Mouse (Mus musculus): ENCODE measurements around the gene Src.
"Not testable (repeated sequence)": the region's sequence is repeated elsewhere in the genome, so short reads cannot be mapped to it uniquely, and the experiment has no call there.

Gene Src

GRCm38 (mm10) chr2:157418206-157418605, at the start of gene Src:
TSS of gene Src (plus strand) at chr2:157418444.
- DNase-seq (ENCODE audit: inconsistent ontology term) = no peak

GRCm38 (mm10) chr2:157371696-157372095, 46.5 kb upstream of the Src start:
- no peak for DNase-seq (ENCODE audit: inconsistent ontology term)

GRCm38 (mm10) chr2:157373681-157374080, 44.6 kb upstream of the Src start:
- peak; percentile 58 for DNase-seq (ENCODE audit: inconsistent ontology term)

GRCm38 (mm10) chr2:157375051-157375450, 43.2 kb upstream of the Src start:
- peak; percentile 31 for DNase-seq (ENCODE audit: inconsistent ontology term)

- DNase-seq (ENCODE audit: inconsistent ontology term) = peak; percentile 93
These were observed 42.2 kb upstream of the Src start for GRCm38 (mm10) chr2:157375794-157376757.

GRCm38 (mm10) chr2:157376995-157377394, 41.2 kb upstream of the Src start:
- DNase-seq (ENCODE audit: inconsistent ontology term) = no peak

GRCm38 (mm10) chr2:157384836-157385235, 33.4 kb upstream of the Src start:
- DNase-seq (ENCODE audit: inconsistent ontology term) = no peak

GRCm38 (mm10) chr2:157388901-157389590, 29.2 kb upstream of the Src start:
- DNase-seq (ENCODE audit: inconsistent ontology term) = not testable (repeated sequence)

GRCm38 (mm10) chr2:157389591-157389921, 28.7 kb upstream of the Src start:
- DNase-seq (ENCODE audit: inconsistent ontology term) = no peak

GRCm38 (mm10) chr2:157392331-157392730, 25.9 kb upstream of the Src start:
- peak; percentile 17 for DNase-seq (ENCODE audit: inconsistent ontology term)

GRCm38 (mm10) chr2:157393549-157393948, 24.7 kb upstream of the Src start:
- no peak for DNase-seq (ENCODE audit: inconsistent ontology term)

- no peak for DNase-seq (ENCODE audit: inconsistent ontology term)
These were observed 23.4 kb upstream of the Src start for GRCm38 (mm10) chr2:157394868-157395267.

- DNase-seq (ENCODE audit: inconsistent ontology term) = no peak
These were observed 22.9 kb upstream of the Src start for GRCm38 (mm10) chr2:157395371-157395770.

- no peak for DNase-seq (ENCODE audit: inconsistent ontology term)
These were observed 22.3 kb upstream of the Src start for GRCm38 (mm10) chr2:157395960-157396359.

GRCm38 (mm10) chr2:157397376-157397775, 20.9 kb upstream of the Src start:
- DNase-seq (ENCODE audit: inconsistent ontology term) = no peak

GRCm38 (mm10) chr2:157398539-157398938, 19.7 kb upstream of the Src start:
- DNase-seq (ENCODE audit: inconsistent ontology term) = no peak

- no peak for DNase-seq (ENCODE audit: inconsistent ontology term)
These were observed 18.4 kb upstream of the Src start for GRCm38 (mm10) chr2:157399797-157400196.

- DNase-seq (ENCODE audit: inconsistent ontology term) = no peak
These were observed 17.8 kb upstream of the Src start for GRCm38 (mm10) chr2:157400491-157400890.

- DNase-seq (ENCODE audit: inconsistent ontology term) = no peak
These were observed 17.0 kb upstream of the Src start for GRCm38 (mm10) chr2:157401261-157401660.

GRCm38 (mm10) chr2:157407596-157407995, 10.6 kb upstream of the Src start:
- DNase-seq (ENCODE audit: inconsistent ontology term) = peak; percentile 87

GRCm38 (mm10) chr2:157409793-157410533, 8.3 kb upstream of the Src start:
- no peak for DNase-seq (ENCODE audit: inconsistent ontology term)

- DNase-seq (ENCODE audit: inconsistent ontology term) = peak; percentile 54
These were observed 7.0 kb upstream of the Src start for GRCm38 (mm10) chr2:157411151-157411693.

Measured in Muller cell, postnatal 12 days (primary cell).